In genomic region chr5:124954404-124955305, GRCm38 (mm10) we compare ENCODE assay signal across 9 mouse cellular contexts. TPM values are rescaled to one million over a fixed set of nuclear protein-coding genes. Genes with fewer than 3 reads are reported as not detected.
A peak's percentile ranks its signal among the peaks of the same experiment; 100 is the strongest.
DNase-seq lines count a peak whose midpoint lies in the region; ATAC-seq and TF ChIP-seq lines count a peak whose summit lies in the region.
"Had no signal": no experiment of that assay in that cellular context is flagged by ENCODE, and none has a peak within 500 bp of the region (broad histone marks: within the 10 kb centered on the region; RNA-seq: fewer than 3 reads in every experiment).

No protein-coding gene starts in this region.

- no peak overlapping the region for H3K4me2 ChIP-seq in hindbrain, embryonic 12.5 days (replicated peaks)
- H3K4me2 ChIP-seq in hindbrain, embryonic 13.5 days = no peak overlapping the region
- H3K4me2 ChIP-seq in forebrain, postnatal 0 days (ENCODE audit: low read depth) = no peak overlapping the region
- no peak overlapping the region for H3K4me2 ChIP-seq in limb, embryonic 14.5 days (replicated peaks; ENCODE audit: low read depth, low read length, severe bottlenecking)

- WGBS in hindbrain, embryonic 12.5 days = 78% methylated on average over 8 of the region's 8 CpGs
- 88% methylated on average over 8 of the region's 8 CpGs for WGBS in hindbrain, embryonic 13.5 days
- 67% methylated on average over 8 of the region's 8 CpGs for WGBS in forebrain, postnatal 0 days
- 41% methylated on average over 8 of the region's 8 CpGs for WGBS in limb, embryonic 14.5 days

- H3K27ac ChIP-seq in hindbrain, embryonic 12.5 days = 0 out of 2 replicates have a peak overlapping the region, but pooled peaks have one; percentile 44
- H3K27ac ChIP-seq in hindbrain, embryonic 13.5 days = no peak overlapping the region; the same call in 1 of the 2 replicates
- H3K27ac ChIP-seq in forebrain, postnatal 0 days (ENCODE audit: low read depth, low read length) = peak overlapping the region; percentile 69
- peak overlapping the region; percentile 74 for H3K27ac ChIP-seq in limb, embryonic 14.5 days (replicated peaks; ENCODE audit: low read depth, low read length)

- TF ChIP-seq POLR2A in limb, embryonic 14.5 days (IDR thresholded peaks at IDR 0.05; ENCODE audit: borderline replicate concordance, extremely low read depth, insufficient read depth, insufficient read length) = no peak

- 0 out of 2 replicates have a peak, but pooled peaks cover 7% of the 10 kb centered on the region for H3K4me1 ChIP-seq in hindbrain, embryonic 12.5 days
- H3K4me1 ChIP-seq in hindbrain, embryonic 13.5 days (replicated peaks) = peaks cover 15% of the 10 kb centered on the region
- H3K4me1 ChIP-seq in forebrain, postnatal 0 days (ENCODE audit: insufficient read depth) = 0 out of 2 replicates have a peak, but pooled peaks cover 9% of the 10 kb centered on the region
- peaks cover 56% of the 10 kb centered on the region for H3K4me1 ChIP-seq in limb, embryonic 14.5 days (ENCODE audit: control insufficient read depth, insufficient read depth, low read length)

- H3K4me3 ChIP-seq in hindbrain, embryonic 12.5 days = no peak overlapping the region
- H3K4me3 ChIP-seq in hindbrain, embryonic 13.5 days = no peak overlapping the region
- H3K4me3 ChIP-seq in forebrain, postnatal 0 days (ENCODE audit: low read depth, low read length) = no peak overlapping the region
- H3K4me3 ChIP-seq in limb, embryonic 14.5 days (replicated peaks; ENCODE audit: low read length) = no peak overlapping the region

- H3K9me3 ChIP-seq in hindbrain, embryonic 12.5 days (replicated peaks) = 0 out of 2 replicates have a peak, but pooled peaks cover 4% of the 10 kb centered on the region
- H3K9me3 ChIP-seq in hindbrain, embryonic 13.5 days = no peaks in the 10 kb centered on the region
- H3K9me3 ChIP-seq in forebrain, postnatal 0 days (ENCODE audit: low read length) = no peaks in the 10 kb centered on the region
- H3K9me3 ChIP-seq in limb, embryonic 14.5 days (ENCODE audit: control insufficient read depth, low read length) = peaks cover 7% of the 10 kb centered on the region; the same call in 1 of the 2 replicates

- ATAC-seq in hindbrain, embryonic 12.5 days (ENCODE audit: low FRiP score) = no peak
- no peak for ATAC-seq in hindbrain, embryonic 13.5 days (ENCODE audit: low FRiP score)
- ATAC-seq in CD4-positive, CD25-positive, alpha-beta regulatory T cell, adult 4 months = peak; percentile 84
- ATAC-seq in forebrain, postnatal 0 days = peak; percentile 66
- peak; percentile 24; the same call in 1 of the 2 replicates for ATAC-seq in limb, embryonic 14.5 days (ENCODE audit: low FRiP score, low read depth)
- ATAC-seq: Patski had no signal

- no peak overlapping the region for H3K9ac ChIP-seq in hindbrain, embryonic 12.5 days
- H3K9ac ChIP-seq in hindbrain, embryonic 13.5 days = no peak overlapping the region
- H3K9ac ChIP-seq in forebrain, postnatal 0 days = no peak overlapping the region
- no peak overlapping the region for H3K9ac ChIP-seq in limb, embryonic 14.5 days (ENCODE audit: low read depth, low read length, severe bottlenecking)

- no peaks in the 10 kb centered on the region for H3K36me3 ChIP-seq in hindbrain, embryonic 12.5 days
- no peaks in the 10 kb centered on the region for H3K36me3 ChIP-seq in hindbrain, embryonic 13.5 days
- H3K36me3 ChIP-seq in forebrain, postnatal 0 days (ENCODE audit: insufficient read depth) = no peaks in the 10 kb centered on the region
- no peaks in the 10 kb centered on the region for H3K36me3 ChIP-seq in limb, embryonic 14.5 days (ENCODE audit: control insufficient read depth, insufficient read depth, low read length)

- TF ChIP-seq CTCF in forebrain, postnatal 0 days (IDR thresholded peaks at IDR 0.05; ENCODE audit: low read depth) = no peak

- no peaks in the 10 kb centered on the region for H3K27me3 ChIP-seq in hindbrain, embryonic 12.5 days
- H3K27me3 ChIP-seq in hindbrain, embryonic 13.5 days = no peaks in the 10 kb centered on the region
- no peaks in the 10 kb centered on the region for H3K27me3 ChIP-seq in forebrain, postnatal 0 days (ENCODE audit: insufficient read depth, low read length)
- no peaks in the 10 kb centered on the region for H3K27me3 ChIP-seq in limb, embryonic 14.5 days (ENCODE audit: control insufficient read depth, insufficient read depth, low read length)
- H3K27me3 ChIP-seq: Patski had no signal

- peak; percentile 77 for DNase-seq in forebrain, postnatal 0 days
- peak; percentile 59 for DNase-seq in limb, embryonic 14.5 days (ENCODE audit: low spot score)
- no peak for DNase-seq in left cerebral cortex, adult 9 months (ENCODE audit: low spot score in 2 of 2)
- no peak for DNase-seq in gastrocnemius, postnatal 10 days
- no peak for DNase-seq in adrenal gland, adult 18-20 months (ENCODE audit: low spot score in 2 of 2)

RNA-seq across cellular contexts. Expression of gene Rflna, which starts 48.4 kb away (rescaled TPM):
- 25.0 and 34.1 TPM in 2 replicates for polyA plus RNA-seq in hindbrain, embryonic 12.5 days (2016; fragmentation: Nextera tagmentation; extraction: Ambion mirVana)
- polyA plus RNA-seq in hindbrain, embryonic 13.5 days (2015; fragmentation: Nextera tagmentation; extraction: Ambion mirVana) = 5.9 and 8.3 TPM in 2 replicates
- polyA plus RNA-seq in CD4-positive, CD25-positive, alpha-beta regulatory T cell, adult 4 months (2017; shearing (Covaris generic)) = not detected
- 3.2 and 6.2 TPM in 2 replicates for total RNA-seq in forebrain, postnatal 0 days (2014; rRNA removed)
- polyA plus RNA-seq in forebrain, postnatal 0 days (2015; fragmentation: Nextera tagmentation; extraction: Ambion mirVana) = 4.4 and 4.8 TPM in 2 replicates
- 107 and 154 TPM in 2 replicates for polyA plus RNA-seq in limb, embryonic 14.5 days (2012; rRNA removed)
- 47.4 and 55.8 TPM in 2 replicates for polyA plus RNA-seq in limb, embryonic 14.5 days (2014; fragmentation: Nextera tagmentation; extraction: Ambion mirVana)
- total RNA-seq in gastrocnemius, postnatal 10 days (2021) = 1 to 10 TPM; 1.6 to 2.3 TPM
- total RNA-seq in adrenal gland, adult 18-20 months (2021) = 1 to 10 TPM; 2.9 to 6.3 TPM

Comparison
In these comparisons a context has a peak if more than half of its experiments do, and no peak if none do; other contexts are left out.
1. ATAC-seq: peak in CD4-positive, CD25-positive, alpha-beta regulatory T cell, adult 4 months (single experiment), forebrain, postnatal 0 days (single experiment) and limb, embryonic 14.5 days (single experiment); none in hindbrain, embryonic 12.5 days (single experiment) and hindbrain, embryonic 13.5 days (single experiment).
2. DNase-seq: peak in forebrain, postnatal 0 days (single experiment) and limb, embryonic 14.5 days (single experiment); none in left cerebral cortex, adult 9 months (0 of 2), gastrocnemius, postnatal 10 days (single experiment) and adrenal gland, adult 18-20 months (0 of 2).